Mouse (Mus musculus): ENCODE measurements around the gene Fam171a2. TPM values are rescaled to one million over a fixed set of nuclear protein-coding genes. Genes with fewer than 3 reads are reported as not detected.
A peak's percentile ranks its signal among the peaks of the same experiment; 100 is the strongest.

Fam171a2 gene
- polyA plus RNA-seq, 1 experiment from 2014 or later, result 2.8 TPM

DNA sequence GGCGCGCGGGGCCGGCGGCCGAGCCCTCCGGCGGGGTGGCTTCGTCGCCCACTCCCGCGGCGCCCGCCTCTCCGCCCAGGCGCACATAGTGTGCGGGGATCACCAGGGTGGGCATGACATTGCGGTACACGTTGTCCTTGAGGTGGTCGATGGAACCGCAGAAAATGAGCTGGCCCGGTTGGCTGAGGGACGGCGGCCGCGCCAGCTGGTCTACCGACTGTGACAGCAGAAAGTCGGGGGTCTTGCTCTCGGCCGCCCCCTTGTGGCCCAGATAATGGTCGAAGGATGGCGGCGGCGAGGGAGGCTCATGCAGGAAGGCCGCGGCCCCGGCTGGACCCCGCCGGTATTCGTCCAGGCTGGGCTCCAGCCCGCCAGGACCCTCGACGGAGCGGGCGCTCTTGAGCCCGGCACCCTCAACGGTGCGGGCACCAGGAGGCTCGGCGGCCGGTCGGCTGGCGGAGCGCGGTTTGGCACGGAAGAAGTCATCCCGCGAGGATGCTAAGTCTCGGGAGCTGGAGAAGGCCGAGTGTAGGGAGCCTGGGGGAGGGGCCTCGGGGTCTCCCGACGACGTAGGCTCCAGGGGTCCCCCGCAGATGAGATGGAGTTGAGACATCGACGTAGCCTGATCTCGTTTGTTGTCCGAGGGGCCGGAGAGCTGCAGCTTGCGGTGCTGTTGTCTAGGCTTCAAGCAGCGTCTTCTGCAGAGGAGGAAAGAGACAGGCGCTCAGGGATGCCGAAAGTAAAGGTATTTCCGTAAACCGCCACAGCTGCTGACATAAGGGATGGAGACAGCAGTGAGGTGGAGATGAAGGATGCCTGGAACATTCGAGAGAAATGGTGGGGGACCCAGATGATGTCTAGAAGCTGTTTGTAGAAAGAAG lies 9.0 kb downstream of the Fam171a2 start:
- no peaks in the 10 kb centered on the region for H3K9me3 ChIP-seq
- H3K36me3 ChIP-seq (replicated peaks), result peaks cover 97% of the 10 kb centered on the region
- peaks cover 61% of the 10 kb centered on the region for H3K27me3 ChIP-seq (ENCODE audit: poor library complexity, severe bottlenecking)
- peak overlapping the region; percentile 72 for H3K27ac ChIP-seq
- H3K4me3 ChIP-seq, result peak overlapping the region; percentile 52
- 7% methylated on average over 77 of the region's 77 CpGs for WGBS
- peak; percentile 89 for DNase-seq (ENCODE audit: extremely low spot score, low spot score)
- peaks cover 26% of the 10 kb centered on the region for H3K4me1 ChIP-seq

DNA sequence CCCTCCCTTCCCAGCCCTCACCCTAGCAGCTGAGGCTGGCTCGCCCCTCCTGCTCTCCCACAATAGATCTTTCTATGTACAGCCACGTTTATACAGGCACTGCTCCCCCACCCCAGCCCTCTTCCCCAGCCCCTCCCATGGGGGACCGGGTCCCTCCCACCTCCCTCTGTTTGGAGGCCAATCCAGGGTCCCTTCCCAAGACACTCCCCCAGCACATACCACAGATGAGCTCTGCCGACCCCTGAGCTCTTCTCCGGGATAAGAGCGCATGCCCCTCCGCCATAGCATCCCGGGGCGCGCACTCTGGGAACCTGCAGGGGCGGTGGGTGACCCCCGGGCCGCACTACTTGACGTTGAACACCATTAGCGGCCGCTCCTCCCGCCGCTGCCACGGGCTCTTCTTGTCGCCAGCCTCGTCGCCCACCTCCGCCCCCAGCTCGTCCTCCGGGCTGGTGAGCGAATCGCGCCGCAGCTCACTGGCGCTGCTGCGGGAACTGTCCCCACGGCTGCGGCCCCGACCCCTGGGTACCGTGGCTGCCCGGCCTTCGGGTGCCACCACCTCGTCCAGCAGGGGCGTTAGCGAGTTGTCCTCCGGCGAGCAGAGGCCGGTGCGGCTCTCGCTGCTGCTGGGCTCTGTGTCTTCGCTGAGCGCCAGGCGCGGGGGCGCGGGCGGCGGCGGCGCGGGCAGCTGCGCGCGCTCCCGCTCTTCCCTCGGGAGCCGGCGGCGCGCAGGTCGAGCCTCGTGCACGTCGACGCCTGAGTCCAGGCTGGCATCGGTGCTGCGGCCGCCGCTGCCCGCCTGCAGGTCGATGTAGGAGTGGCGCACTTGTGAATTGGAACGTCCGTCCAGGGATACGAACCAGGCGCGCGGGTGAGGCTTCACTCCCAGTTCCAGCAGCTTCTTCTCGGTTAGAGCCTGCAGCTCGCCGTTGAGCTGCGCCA lies 10.1 kb downstream of the Fam171a2 start:
- H3K9me3 ChIP-seq, result no peaks in the 10 kb centered on the region
- 1% methylated on average over 87 of the region's 87 CpGs for WGBS
- H3K4me1 ChIP-seq, result peaks cover 31% of the 10 kb centered on the region
- peak overlapping the region; percentile 52 for H3K4me3 ChIP-seq
- peaks cover 61% of the 10 kb centered on the region for H3K27me3 ChIP-seq (ENCODE audit: poor library complexity, severe bottlenecking)
- H3K36me3 ChIP-seq (replicated peaks), result peaks cover 91% of the 10 kb centered on the region
- H3K27ac ChIP-seq, result peak overlapping the region; percentile 72
- DNase-seq (ENCODE audit: extremely low spot score, low spot score), result peak; percentile 62

DNA sequence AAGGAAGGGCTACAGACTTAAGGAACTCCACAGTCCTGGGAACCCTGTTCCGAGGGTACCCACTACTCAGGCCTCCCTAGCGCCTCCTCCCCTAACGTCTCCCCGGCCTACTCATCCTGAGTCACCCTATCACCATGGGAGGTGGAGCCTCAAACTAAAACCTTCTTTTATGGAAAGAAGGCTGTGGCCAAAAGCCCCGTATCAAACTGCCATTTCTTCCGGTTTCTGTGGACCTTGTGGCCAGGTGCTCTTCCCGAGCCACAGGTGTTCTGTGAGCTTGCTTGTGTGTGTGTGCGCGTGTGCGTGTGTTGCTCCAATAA lies 11.1 kb downstream of the Fam171a2 start:
- DNase-seq (ENCODE audit: extremely low spot score, low spot score), result no peak
- WGBS, result 85% methylated on average over 10 of the region's 10 CpGs
- no peaks in the 10 kb centered on the region for H3K9me3 ChIP-seq
- peaks cover 61% of the 10 kb centered on the region for H3K27me3 ChIP-seq (ENCODE audit: poor library complexity, severe bottlenecking)
- H3K36me3 ChIP-seq (replicated peaks), result peaks cover 82% of the 10 kb centered on the region
- no peak overlapping the region for H3K27ac ChIP-seq
- peaks cover 38% of the 10 kb centered on the region for H3K4me1 ChIP-seq
- no peak overlapping the region for H3K4me3 ChIP-seq

DNA sequence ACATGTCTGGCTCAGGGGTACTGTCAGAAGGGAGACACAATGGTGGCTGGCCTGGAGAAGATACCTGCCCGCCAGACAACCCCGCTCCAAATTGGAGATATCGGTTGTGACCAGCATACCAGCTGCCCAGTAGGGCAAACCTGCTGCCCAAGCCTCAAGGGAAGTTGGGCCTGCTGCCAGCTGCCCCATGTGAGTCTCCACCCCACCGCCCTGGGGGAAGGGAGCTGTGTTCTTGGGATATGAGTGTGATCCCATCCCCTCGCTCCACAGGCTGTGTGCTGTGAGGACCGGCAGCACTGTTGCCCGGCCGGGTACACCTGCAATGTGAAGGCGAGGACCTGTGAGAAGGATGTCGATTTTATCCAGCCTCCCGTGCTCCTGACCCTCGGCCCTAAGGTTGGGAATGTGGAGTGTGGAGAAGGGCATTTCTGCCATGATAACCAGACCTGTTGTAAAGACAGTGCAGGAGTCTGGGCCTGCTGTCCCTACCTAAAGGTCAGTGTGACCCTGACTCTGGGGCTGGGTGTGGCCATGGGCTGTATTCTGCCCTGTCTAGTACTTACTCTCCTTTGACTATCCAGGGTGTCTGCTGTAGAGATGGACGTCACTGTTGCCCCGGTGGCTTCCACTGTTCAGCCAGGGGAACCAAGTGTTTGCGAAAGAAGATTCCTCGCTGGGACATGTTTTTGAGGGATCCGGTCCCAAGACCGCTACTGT lies 11.6 kb downstream of the Fam171a2 start:
- 92% methylated on average over 18 of the region's 18 CpGs for WGBS
- no peak for DNase-seq (ENCODE audit: extremely low spot score, low spot score)
- H3K27ac ChIP-seq, result no peak overlapping the region
- peaks cover 61% of the 10 kb centered on the region for H3K27me3 ChIP-seq (ENCODE audit: poor library complexity, severe bottlenecking)
- peaks cover 43% of the 10 kb centered on the region for H3K4me1 ChIP-seq
- H3K9me3 ChIP-seq, result no peaks in the 10 kb centered on the region
- H3K4me3 ChIP-seq, result no peak overlapping the region; the same call in 1 of the 2 replicates
- peaks cover 77% of the 10 kb centered on the region for H3K36me3 ChIP-seq (replicated peaks)

DNA sequence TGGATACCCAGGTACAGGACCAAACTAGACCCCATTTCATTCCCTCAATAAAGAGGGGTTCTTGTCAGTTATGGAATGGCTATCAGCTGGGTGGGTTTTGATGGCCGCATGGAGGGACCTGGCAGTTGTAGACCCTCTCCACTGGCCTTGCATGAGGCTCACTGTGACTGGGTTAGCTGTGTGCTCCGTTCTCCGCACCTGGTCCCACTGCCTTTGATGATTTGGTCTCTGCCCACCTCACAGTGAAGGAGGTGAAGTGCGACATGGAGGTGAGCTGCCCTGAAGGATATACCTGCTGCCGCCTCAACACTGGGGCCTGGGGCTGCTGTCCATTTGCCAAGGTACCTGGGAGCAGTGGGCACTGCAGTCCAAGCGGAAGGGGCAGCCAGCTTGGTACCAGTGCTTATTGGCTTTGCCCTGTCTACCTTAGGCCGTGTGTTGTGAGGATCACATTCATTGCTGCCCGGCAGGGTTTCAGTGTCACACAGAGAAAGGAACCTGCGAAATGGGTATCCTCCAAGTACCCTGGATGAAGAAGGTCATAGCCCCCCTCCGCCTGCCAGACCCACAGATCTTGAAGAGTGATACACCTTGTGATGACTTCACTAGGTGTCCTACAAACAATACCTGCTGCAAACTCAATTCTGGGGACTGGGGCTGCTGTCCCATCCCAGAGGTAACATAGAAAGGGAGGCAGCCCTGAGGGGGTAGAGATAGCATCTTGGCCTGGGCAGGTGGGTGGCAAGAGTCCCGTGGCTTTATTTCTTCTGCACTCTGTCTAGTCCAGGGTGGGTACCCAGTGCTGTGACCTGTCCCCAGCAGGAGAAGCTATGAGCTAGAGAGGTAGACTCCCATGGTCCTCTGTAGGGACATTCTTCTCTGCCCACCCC lies 12.4 kb downstream of the Fam171a2 start:
- H3K9me3 ChIP-seq, result no peaks in the 10 kb centered on the region
- peaks cover 68% of the 10 kb centered on the region for H3K36me3 ChIP-seq (replicated peaks)
- H3K4me3 ChIP-seq, result no peak overlapping the region; the same call in 1 of the 2 replicates
- peaks cover 56% of the 10 kb centered on the region for H3K27me3 ChIP-seq (ENCODE audit: poor library complexity, severe bottlenecking)
- 87% methylated on average over 11 of the region's 11 CpGs for WGBS
- no peak overlapping the region for H3K27ac ChIP-seq
- H3K4me1 ChIP-seq, result peaks cover 52% of the 10 kb centered on the region
- DNase-seq (ENCODE audit: extremely low spot score, low spot score), result no peak

DNA sequence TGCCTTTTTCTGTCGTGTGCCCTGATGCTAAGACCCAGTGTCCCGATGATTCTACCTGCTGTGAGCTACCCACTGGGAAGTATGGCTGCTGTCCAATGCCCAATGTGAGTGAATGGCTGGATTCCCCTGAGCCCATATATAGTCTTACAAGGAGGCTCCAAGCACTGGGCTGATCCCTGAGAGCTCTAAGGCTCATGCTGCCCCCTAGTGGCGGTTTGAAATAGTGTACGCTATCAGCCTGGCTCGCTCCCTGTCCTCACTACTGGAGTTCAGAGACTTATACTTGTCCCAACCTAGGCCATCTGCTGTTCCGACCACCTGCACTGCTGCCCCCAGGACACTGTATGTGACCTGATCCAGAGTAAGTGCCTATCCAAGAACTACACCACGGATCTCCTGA lies 13.1 kb downstream of the Fam171a2 start:
- Histone ChIP-seq H3K9me3 (no peaks in the 10 kb centered on the region), H3K27ac (no peak overlapping the region), H3K27me3 (ENCODE audit: poor library complexity, severe bottlenecking) (peaks cover 50% of the 10 kb centered on the region), H3K36me3 (replicated peaks) (peaks cover 62% of the 10 kb centered on the region), H3K4me1 (peaks cover 58% of the 10 kb centered on the region), H3K4me3 (peak overlapping the region; percentile 18; the same call in 1 of the 2 replicates)
- DNase-seq (ENCODE audit: extremely low spot score, low spot score), result peak; percentile 88
- WGBS, result 7% methylated on average over 7 of the region's 7 CpGs

DNA sequence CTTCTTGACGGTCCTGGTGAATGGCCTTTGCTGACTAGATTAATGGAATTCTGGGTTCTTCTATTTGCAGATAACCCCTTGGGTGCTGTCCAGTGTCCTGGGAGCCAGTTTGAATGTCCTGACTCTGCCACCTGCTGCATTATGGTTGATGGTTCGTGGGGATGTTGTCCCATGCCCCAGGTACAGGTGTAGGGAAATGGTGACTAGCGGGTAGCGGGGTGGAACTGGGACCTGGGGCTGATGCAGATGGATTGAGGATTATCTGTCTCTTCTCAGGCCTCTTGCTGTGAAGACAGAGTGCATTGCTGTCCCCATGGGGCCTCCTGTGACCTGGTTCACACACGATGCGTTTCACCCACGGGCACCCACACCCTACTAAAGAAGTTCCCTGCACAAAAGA lies 13.6 kb downstream of the Fam171a2 start:
- Histone ChIP-seq H3K27ac (no peak overlapping the region), H3K4me3 (no peak overlapping the region), H3K27me3 (ENCODE audit: poor library complexity, severe bottlenecking) (peaks cover 50% of the 10 kb centered on the region), H3K9me3 (no peaks in the 10 kb centered on the region), H3K36me3 (replicated peaks) (peaks cover 56% of the 10 kb centered on the region), H3K4me1 (peaks cover 55% of the 10 kb centered on the region)
- 87% methylated on average over 7 of the region's 7 CpGs for WGBS
- no peak for DNase-seq (ENCODE audit: extremely low spot score, low spot score)

DNA sequence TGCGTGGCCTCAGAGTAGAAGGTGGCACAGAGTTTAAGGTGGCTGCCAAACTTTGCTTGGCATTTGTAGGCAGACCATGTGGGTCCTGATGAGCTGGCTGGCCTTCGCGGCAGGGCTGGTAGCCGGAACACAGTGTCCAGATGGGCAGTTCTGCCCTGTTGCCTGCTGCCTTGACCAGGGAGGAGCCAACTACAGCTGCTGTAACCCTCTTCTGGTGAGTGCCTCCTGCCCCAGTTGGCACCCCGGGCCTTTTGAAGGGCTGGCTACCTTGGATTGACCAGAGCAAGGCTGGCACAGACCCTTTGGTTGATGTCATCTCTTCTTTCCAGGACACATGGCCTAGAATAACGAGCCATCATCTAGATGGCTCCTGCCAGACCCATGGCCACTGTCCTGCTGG lies 14.6 kb downstream of the Fam171a2 start:
- H3K9me3 ChIP-seq, result no peaks in the 10 kb centered on the region
- H3K4me3 ChIP-seq, result peak overlapping the region; percentile 9; the same call in 1 of the 2 replicates
- peaks cover 40% of the 10 kb centered on the region for H3K27me3 ChIP-seq (ENCODE audit: poor library complexity, severe bottlenecking)
- no peak overlapping the region for H3K27ac ChIP-seq
- peaks cover 46% of the 10 kb centered on the region for H3K4me1 ChIP-seq
- no peak for DNase-seq (ENCODE audit: extremely low spot score, low spot score)
- WGBS, result 94% methylated on average over 6 of the region's 6 CpGs
- peaks cover 46% of the 10 kb centered on the region for H3K36me3 ChIP-seq (replicated peaks)

DNA sequence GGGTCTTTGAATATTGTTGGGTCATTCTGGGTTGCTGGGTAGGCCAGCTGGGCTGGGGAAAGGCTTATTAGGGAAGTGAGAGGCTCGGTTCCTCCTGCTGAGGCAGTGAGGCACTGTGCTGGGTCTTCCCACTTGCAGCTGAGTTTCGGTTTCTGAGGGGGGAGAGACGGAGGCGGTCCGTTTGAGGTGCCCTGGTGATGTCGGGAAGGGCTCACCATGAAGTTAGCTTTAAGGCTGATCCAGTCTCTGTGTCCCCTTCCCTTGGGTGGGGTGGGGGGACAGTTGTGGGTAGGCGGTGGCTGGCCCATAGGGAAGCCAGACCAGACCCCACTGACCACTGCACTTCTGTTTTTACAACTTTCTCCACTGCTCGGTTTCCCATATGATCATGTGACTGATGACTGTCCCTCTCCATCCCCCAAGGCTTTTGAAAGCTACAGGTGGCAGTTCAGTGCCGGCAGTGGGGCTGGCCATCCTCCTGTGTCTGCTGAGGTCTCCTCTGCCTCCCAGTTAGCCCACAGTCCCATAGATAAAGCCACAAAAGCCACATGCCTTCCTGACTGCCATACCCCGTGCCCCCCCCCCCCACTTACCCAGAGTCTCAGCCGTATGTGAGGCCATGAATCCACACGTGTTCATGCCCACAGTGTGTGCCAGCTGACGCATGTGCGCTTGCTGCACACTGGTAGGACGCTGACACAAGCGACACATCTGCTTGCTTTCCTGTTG lies 15.2 kb downstream of the Fam171a2 start:
- no peak overlapping the region for H3K27ac ChIP-seq
- no peak for DNase-seq (ENCODE audit: extremely low spot score, low spot score)
- H3K4me1 ChIP-seq, result peaks cover 39% of the 10 kb centered on the region
- 64% methylated on average over 16 of the region's 16 CpGs for WGBS
- peaks cover 34% of the 10 kb centered on the region for H3K27me3 ChIP-seq (ENCODE audit: poor library complexity, severe bottlenecking)
- H3K9me3 ChIP-seq, result no peaks in the 10 kb centered on the region
- peak overlapping the region; percentile 9 for H3K4me3 ChIP-seq
- H3K36me3 ChIP-seq (replicated peaks), result peaks cover 40% of the 10 kb centered on the region

DNA sequence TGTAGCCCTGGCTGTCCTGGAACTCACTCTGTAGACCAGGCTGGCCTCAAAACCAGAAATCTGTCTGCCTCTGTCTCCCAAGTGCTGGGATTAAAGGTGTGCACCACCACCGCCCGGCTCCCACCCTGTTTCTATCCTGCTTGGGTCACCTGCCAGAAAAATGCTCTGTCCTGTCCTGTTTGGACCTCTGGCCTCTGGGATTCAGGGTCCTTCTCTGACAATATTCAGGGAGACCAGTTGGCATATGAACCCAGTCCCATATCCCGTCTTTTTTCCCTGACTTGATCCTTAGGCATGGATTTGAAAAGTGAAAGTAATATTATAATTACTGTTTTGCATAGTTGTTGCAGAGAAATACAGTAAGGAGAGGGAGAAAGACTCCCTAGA lies 15.8 kb downstream of the Fam171a2 start:
- Histone ChIP-seq H3K27ac (no peak overlapping the region), H3K9me3 (no peaks in the 10 kb centered on the region), H3K36me3 (replicated peaks) (peaks cover 35% of the 10 kb centered on the region), H3K4me1 (peaks cover 34% of the 10 kb centered on the region), H3K4me3 (no peak overlapping the region), H3K27me3 (ENCODE audit: poor library complexity, severe bottlenecking) (peaks cover 29% of the 10 kb centered on the region)
- DNase-seq (ENCODE audit: extremely low spot score, low spot score), result no peak
- 88% methylated on average over 3 of the region's 3 CpGs for WGBS

DNA sequence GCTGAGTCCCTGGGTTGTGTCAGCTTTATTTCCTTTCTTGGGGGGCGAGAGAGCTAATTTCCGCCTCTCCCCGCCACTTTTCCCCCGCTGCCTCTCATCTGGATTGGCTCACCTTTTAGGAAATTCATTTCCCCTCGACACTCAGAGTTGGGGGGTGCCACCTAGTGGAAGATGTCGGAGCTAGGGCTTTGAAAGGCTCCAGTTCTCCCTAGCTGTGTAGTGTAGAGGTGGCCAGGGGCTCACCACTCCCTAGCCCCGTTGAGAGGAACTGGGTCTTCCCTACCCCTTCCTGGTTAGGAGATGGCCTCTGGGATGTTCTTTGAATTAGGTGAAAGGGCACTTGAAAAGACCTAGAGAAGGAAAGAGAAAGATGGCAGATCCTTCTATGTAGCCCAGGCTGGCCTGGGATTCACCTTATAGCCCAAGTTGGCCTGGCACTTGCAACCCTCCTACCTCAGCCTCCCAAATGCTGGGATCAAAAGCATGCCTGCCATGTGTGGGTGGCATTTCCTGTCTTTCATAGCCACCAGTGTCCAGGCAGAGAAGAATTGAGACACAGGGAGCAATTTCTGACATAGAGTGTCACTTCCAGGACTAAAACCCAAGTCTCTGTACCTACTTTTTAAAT lies 16.4 kb downstream of the Fam171a2 start:
- peak overlapping the region; percentile 85 for H3K27ac ChIP-seq
- no peaks in the 10 kb centered on the region for H3K9me3 ChIP-seq
- H3K4me1 ChIP-seq, result peaks cover 34% of the 10 kb centered on the region
- peak overlapping the region; percentile 72 for H3K4me3 ChIP-seq
- peaks cover 23% of the 10 kb centered on the region for H3K27me3 ChIP-seq (ENCODE audit: poor library complexity, severe bottlenecking)
- H3K36me3 ChIP-seq (replicated peaks), result peaks cover 29% of the 10 kb centered on the region
- peak; percentile 79 for DNase-seq (ENCODE audit: extremely low spot score, low spot score)
- under 1% methylated on average over 7 of the region's 7 CpGs for WGBS
